Mouse (Mus musculus): ENCODE results near the gene Pdzd4. TPM values are rescaled to one million over a fixed set of nuclear protein-coding genes. Genes with fewer than 3 reads are reported as not detected.

Gene Pdzd4
- polyA plus RNA-seq (2016; fragmentation: Nextera tagmentation; extraction: Ambion mirVana) = 0.65 and 0.79 TPM in 2 replicates

- Histone ChIP-seq H3K4me3 (peak within 1 kb of the TSS; percentile 70), H3K36me3 (replicated peaks) (no peaks in the 10 kb centered on the region), H3K27me3 (replicated peaks; ENCODE audit: low read depth, poor library complexity, severe bottlenecking) (peaks cover 46% of the 10 kb centered on the region), H3K9me3 (no peaks in the 10 kb centered on the region), H3K27ac (replicated peaks) (peak within 1 kb of the TSS; percentile 84), H3K4me1 (peaks cover 17% of the 10 kb centered on the region)
- WGBS = 15% methylated on average over 84 of the region's 84 CpGs
- DNase-seq (ENCODE audit: low spot score) = peak; percentile 75
These were observed at the start of gene Pdzd4 for GRCm38 (mm10) chrX:73824185-73825151. Pdzd4 (minus strand) TSS chrX:73824969.

DNA sequence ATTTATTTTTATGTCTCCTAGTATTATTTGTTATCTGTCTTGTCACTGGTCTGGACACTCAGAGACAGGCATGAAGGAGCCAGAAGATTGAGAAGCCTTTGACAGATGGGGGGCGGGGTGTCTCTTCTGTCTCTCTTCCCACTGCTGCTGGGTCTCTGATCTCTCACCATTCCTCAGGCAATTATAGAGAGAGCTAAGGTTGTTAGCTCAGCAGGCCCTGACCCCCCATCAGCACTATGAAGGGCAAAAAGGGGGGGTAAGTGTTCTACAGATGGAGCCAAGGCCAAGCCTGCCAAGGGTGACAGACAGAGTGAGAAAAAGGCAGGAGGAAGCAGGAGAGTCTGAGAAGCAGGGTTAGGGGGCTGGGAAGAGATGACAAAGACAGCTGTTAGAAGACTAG lies 47.2 kb upstream of the Pdzd4 start:
- H3K27me3 ChIP-seq (replicated peaks; ENCODE audit: low read depth, poor library complexity, severe bottlenecking) = peaks cover 7% of the 10 kb centered on the region
- 65% methylated on average over 1 of the region's 1 CpGs for WGBS
- DNase-seq (ENCODE audit: low spot score) = no peak
- no peak overlapping the region for H3K27ac ChIP-seq (replicated peaks)
- no peak overlapping the region for H3K4me3 ChIP-seq
- H3K9me3 ChIP-seq = no peaks in the 10 kb centered on the region
- H3K36me3 ChIP-seq (replicated peaks) = no peaks in the 10 kb centered on the region
- H3K4me1 ChIP-seq = peaks cover 8% of the 10 kb centered on the region; the same call in 1 of the 2 replicates

DNA sequence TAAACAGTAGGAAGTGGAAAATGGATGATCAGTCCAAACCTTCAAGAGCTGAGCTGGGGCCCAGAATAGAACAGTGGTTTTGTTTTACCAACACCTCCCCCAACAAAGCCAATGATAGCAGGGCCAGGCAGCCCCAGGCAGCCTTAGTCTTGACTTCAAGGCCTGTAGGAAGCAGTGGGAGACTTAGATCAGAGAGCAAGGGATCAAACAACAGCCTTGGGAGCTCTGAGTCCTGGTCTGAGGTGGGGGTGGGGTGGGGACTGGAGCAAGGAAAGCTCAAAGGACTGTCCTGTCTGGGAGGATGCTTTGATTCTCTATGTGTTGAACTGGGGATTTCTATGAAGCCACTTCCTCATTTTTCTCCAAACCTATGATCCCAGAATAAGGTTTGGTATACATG lies 46.7 kb upstream of the Pdzd4 start:
- peaks cover 12% of the 10 kb centered on the region; the same call in 1 of the 2 replicates for H3K4me1 ChIP-seq
- no peak for DNase-seq (ENCODE audit: low spot score)
- peaks cover 7% of the 10 kb centered on the region for H3K27me3 ChIP-seq (replicated peaks; ENCODE audit: low read depth, poor library complexity, severe bottlenecking)
- no peak overlapping the region for H3K27ac ChIP-seq (replicated peaks)
- no peak overlapping the region for H3K4me3 ChIP-seq
- no peaks in the 10 kb centered on the region for H3K36me3 ChIP-seq (replicated peaks)
- no peaks in the 10 kb centered on the region for H3K9me3 ChIP-seq

DNA sequence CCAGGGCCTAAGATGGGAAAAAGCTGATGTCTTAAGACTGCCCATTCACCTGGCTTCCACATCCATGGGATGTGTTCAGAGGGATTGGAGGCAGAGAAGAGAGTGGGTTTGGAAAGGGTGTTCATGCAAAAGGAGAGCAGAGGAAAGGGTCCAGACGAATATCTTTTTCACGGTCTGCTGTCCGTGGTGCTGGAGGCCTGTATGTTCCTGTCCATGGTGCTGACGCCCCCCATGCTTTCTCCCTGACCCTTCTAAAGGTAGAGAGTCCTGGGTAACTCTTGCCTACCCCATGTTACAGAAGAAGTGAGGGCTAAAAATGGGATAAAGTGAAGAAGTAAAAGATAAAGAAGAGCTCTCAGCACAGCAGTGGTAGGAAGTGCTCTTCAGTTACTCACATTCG lies 44.6 kb upstream of the Pdzd4 start:
- no peak overlapping the region for H3K4me3 ChIP-seq
- H3K36me3 ChIP-seq (replicated peaks) = no peaks in the 10 kb centered on the region
- H3K27me3 ChIP-seq (replicated peaks; ENCODE audit: low read depth, poor library complexity, severe bottlenecking) = no peaks in the 10 kb centered on the region; the same call in 1 of the 2 replicates
- 11% methylated on average over 5 of the region's 5 CpGs for WGBS
- peak; percentile 68 for DNase-seq (ENCODE audit: low spot score)
- H3K27ac ChIP-seq (replicated peaks) = no peak overlapping the region
- no peaks in the 10 kb centered on the region for H3K9me3 ChIP-seq
- peaks cover 12% of the 10 kb centered on the region; the same call in 1 of the 2 replicates for H3K4me1 ChIP-seq

DNA sequence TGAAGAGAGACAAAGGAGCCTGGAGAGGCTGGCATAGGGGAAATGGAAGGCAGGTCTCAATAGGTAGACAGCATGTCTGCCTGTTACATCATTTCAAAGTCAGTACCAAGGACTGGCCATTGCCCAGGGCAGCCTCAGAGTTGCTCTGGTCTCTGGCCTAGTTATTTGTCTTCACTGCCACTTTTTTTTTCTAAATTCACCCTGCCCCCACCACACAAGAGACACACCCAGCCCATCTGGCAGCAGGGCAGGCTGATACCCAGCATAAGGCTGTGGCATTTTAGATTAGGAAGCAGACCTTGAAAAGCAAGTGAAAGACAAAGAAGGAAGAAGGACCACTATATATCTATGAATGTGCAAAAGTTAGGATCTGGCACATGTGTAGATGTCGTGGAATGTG lies 43.1 kb upstream of the Pdzd4 start:
- WGBS = 72% methylated on average over 1 of the region's 1 CpGs
- H3K4me3 ChIP-seq = no peak overlapping the region
- H3K27me3 ChIP-seq (replicated peaks; ENCODE audit: low read depth, poor library complexity, severe bottlenecking) = no peaks in the 10 kb centered on the region; the same call in 1 of the 2 replicates
- no peaks in the 10 kb centered on the region for H3K9me3 ChIP-seq
- no peak overlapping the region for H3K27ac ChIP-seq (replicated peaks)
- peaks cover 12% of the 10 kb centered on the region; the same call in 1 of the 2 replicates for H3K4me1 ChIP-seq
- no peak for DNase-seq (ENCODE audit: low spot score)
- no peaks in the 10 kb centered on the region for H3K36me3 ChIP-seq (replicated peaks)

- Histone ChIP-seq H3K4me3 (no peak overlapping the region), H3K27ac (replicated peaks) (no peak overlapping the region), H3K9me3 (no peaks in the 10 kb centered on the region), H3K27me3 (replicated peaks; ENCODE audit: low read depth, poor library complexity, severe bottlenecking) (peaks cover 6% of the 10 kb centered on the region; the same call in 1 of the 2 replicates), H3K36me3 (replicated peaks) (no peaks in the 10 kb centered on the region), H3K4me1 (peaks cover 12% of the 10 kb centered on the region; the same call in 1 of the 2 replicates)
- DNase-seq (ENCODE audit: low spot score) = peak; percentile 20
- WGBS = 23% methylated on average over 3 of the region's 3 CpGs
These were observed 42.5 kb upstream of the Pdzd4 start for GRCm38 (mm10) chrX:73867256-73867655.

DNA sequence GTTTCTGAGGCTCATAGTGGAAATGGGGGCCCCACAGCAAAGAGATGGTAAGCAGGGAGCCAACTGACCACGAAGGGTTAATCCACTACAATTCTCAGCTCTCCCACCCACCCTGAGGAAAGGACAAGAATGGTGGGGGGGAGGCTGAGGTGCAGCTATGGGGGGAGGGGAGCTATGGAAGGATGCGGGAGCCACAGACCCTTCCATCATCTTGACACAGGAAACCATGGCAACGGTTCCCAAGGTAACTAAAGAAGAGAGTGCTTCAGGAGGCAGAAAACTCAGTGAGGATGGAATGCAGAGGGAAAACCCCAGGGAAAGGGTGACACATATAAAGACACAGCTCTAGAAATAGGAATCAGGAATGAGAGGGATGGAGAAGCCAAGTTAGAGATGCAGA lies 39.9 kb upstream of the Pdzd4 start:
- Histone ChIP-seq H3K4me3 (no peak overlapping the region), H3K27ac (replicated peaks) (no peak overlapping the region), H3K36me3 (replicated peaks) (no peaks in the 10 kb centered on the region), H3K4me1 (peaks cover 12% of the 10 kb centered on the region; the same call in 1 of the 2 replicates), H3K27me3 (replicated peaks; ENCODE audit: low read depth, poor library complexity, severe bottlenecking) (peaks cover 8% of the 10 kb centered on the region; the same call in 1 of the 2 replicates), H3K9me3 (no peaks in the 10 kb centered on the region)
- DNase-seq (ENCODE audit: low spot score) = peak; percentile 24
- WGBS = 66% methylated on average over 3 of the region's 3 CpGs

GRCm38 (mm10) chrX:73855087-73855408 lies 30.3 kb upstream of the Pdzd4 start:
- H3K9me3 ChIP-seq = no peaks in the 10 kb centered on the region
- H3K4me3 ChIP-seq = no peak overlapping the region
- no peaks in the 10 kb centered on the region for H3K36me3 ChIP-seq (replicated peaks)
- DNase-seq (ENCODE audit: low spot score) = no peak
- H3K27ac ChIP-seq (replicated peaks) = no peak overlapping the region
- H3K27me3 ChIP-seq (replicated peaks; ENCODE audit: low read depth, poor library complexity, severe bottlenecking) = 0 out of 2 replicates have a peak, but pooled peaks cover 5% of the 10 kb centered on the region
- no peaks in the 10 kb centered on the region for H3K4me1 ChIP-seq
- 75% methylated on average over 3 of the region's 3 CpGs for WGBS

DNA sequence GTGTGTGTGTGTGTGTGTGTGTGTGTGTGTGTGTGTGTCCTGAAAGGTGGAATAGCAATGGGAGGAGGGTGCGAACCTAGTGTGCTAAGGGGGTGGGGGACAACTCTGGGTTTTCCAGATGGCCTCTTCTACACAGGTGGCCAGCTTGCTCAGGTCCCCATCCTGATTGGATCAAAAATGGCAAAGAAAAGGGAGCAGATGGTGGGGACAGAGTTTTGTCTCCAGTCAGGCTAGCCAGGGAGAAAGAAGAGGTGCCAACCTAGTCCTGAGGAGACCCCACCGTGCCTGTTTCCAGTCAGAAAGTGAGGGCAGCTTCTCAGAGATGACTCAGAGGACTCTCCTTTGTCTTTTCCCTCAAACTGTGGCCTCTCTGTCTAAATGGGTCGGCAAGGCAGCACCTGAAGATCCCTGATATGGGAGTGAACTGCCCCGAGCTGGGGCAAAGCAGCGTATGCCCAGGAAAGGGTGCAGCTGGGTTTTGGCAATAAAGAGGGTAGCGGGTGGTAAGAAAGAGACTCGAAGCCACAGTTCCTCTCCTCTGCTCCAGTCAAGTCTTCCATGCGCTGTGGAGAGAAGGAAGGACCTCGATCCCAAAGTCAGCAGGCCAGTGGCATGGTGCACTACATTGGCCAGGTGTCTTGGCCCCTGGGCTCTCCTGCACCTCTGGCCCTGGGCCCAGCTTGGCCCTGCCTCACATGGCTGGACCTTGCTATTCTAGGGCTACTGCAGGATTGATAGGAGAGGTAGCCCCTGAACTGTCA lies 29.7 kb upstream of the Pdzd4 start:
- no peak overlapping the region for H3K27ac ChIP-seq (replicated peaks)
- WGBS = 85% methylated on average over 9 of the region's 9 CpGs
- H3K4me3 ChIP-seq = no peak overlapping the region
- 0 out of 2 replicates have a peak, but pooled peaks cover 5% of the 10 kb centered on the region for H3K27me3 ChIP-seq (replicated peaks; ENCODE audit: low read depth, poor library complexity, severe bottlenecking)
- DNase-seq (ENCODE audit: low spot score) = no peak
- no peaks in the 10 kb centered on the region for H3K9me3 ChIP-seq
- no peaks in the 10 kb centered on the region for H3K36me3 ChIP-seq (replicated peaks)
- no peaks in the 10 kb centered on the region for H3K4me1 ChIP-seq

- no peak for DNase-seq (ENCODE audit: low spot score)
- no peaks in the 10 kb centered on the region for H3K27me3 ChIP-seq (replicated peaks; ENCODE audit: low read depth, poor library complexity, severe bottlenecking)
- H3K27ac ChIP-seq (replicated peaks) = no peak overlapping the region
- no peaks in the 10 kb centered on the region for H3K4me1 ChIP-seq
- WGBS = 86% methylated on average over 3 of the region's 3 CpGs
- H3K9me3 ChIP-seq = no peaks in the 10 kb centered on the region
- H3K36me3 ChIP-seq (replicated peaks) = no peaks in the 10 kb centered on the region
- H3K4me3 ChIP-seq = no peak overlapping the region
These were observed 11.9 kb upstream of the Pdzd4 start for GRCm38 (mm10) chrX:73836691-73837090.

DNA sequence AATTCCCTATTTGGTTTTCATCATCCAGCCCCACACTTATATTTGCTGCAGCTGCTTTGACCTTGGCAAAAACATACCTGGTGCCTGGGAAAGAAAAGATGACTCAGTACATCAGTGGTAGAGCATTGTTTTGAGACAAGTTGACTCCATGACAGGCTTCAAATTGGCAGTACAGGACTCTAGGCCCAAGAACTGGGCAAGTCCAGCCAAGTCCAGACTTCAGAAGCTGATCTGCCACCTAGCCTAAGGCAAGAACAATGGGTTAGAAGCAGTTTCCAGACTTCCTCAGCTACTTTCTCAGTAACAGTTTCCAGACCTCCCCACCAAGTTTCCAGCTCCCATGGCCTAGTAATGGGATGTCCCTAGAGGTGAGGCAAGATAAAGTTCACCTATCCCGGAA lies 11.0 kb upstream of the Pdzd4 start:
- DNase-seq (ENCODE audit: low spot score) = no peak
- H3K4me1 ChIP-seq = no peaks in the 10 kb centered on the region
- WGBS = 97% methylated on average over 1 of the region's 1 CpGs
- no peaks in the 10 kb centered on the region for H3K9me3 ChIP-seq
- H3K27me3 ChIP-seq (replicated peaks; ENCODE audit: low read depth, poor library complexity, severe bottlenecking) = no peaks in the 10 kb centered on the region
- no peak overlapping the region for H3K27ac ChIP-seq (replicated peaks)
- no peaks in the 10 kb centered on the region for H3K36me3 ChIP-seq (replicated peaks)
- H3K4me3 ChIP-seq = no peak overlapping the region

GRCm38 (mm10) chrX:73823747-73824146 lies 1.0 kb downstream of the Pdzd4 start:
- DNase-seq (ENCODE audit: low spot score) = peak; percentile 36
- Histone ChIP-seq H3K4me1 (peaks cover 17% of the 10 kb centered on the region), H3K36me3 (replicated peaks) (no peaks in the 10 kb centered on the region), H3K27me3 (replicated peaks; ENCODE audit: low read depth, poor library complexity, severe bottlenecking) (peaks cover 46% of the 10 kb centered on the region), H3K4me3 (peak overlapping the region; percentile 70), H3K27ac (replicated peaks) (peak overlapping the region; percentile 84), H3K9me3 (no peaks in the 10 kb centered on the region)
- WGBS = 22% methylated on average over 17 of the region's 17 CpGs
